Mouse (Mus musculus) lung, embryonic 14.5 days (tissue): ENCODE measurements around the gene Racgap1. TPM values are rescaled to one million over a fixed set of nuclear protein-coding genes. Genes with fewer than 3 reads are reported as not detected.

ENCODE experiments used
- ATAC-seq: fragments of 200-750 bp; cut with Nextera tagmentation; 2 replicates; pipeline ENCODE4 v1.8.0; 2017; ENCODE audit warnings: mild to moderate bottlenecking, moderate TSS enrichment, moderate library complexity; ENCODE audit not compliant: insufficient read depth
- DNase-seq: peaks from one replicate; pipeline ENCODE4 v3.0.0-alpha.2; 2015
- H3K27ac ChIP-seq: fragments of 300-500 bp; sonication (generic); 2 replicates; pipeline ENCODE4 v1.5.1; 2014; ENCODE audit warnings: low read depth, mild to moderate bottlenecking, moderate library complexity
- H3K27me3 ChIP-seq: fragments of 300-500 bp; sonication (generic); 2 replicates; pipeline ENCODE4 v1.6.1; 2014; ENCODE audit warnings: low read length, control low read depth; ENCODE audit not compliant: insufficient read depth
- H3K36me3 ChIP-seq: fragments of 300-500 bp; sonication (generic); 2 replicates; pipeline ENCODE4 v1.6.1; 2014; ENCODE audit warnings: control low read depth; ENCODE audit not compliant: insufficient read depth
- H3K4me1 ChIP-seq: fragments of 300-500 bp; sonication (generic); 2 replicates; pipeline ENCODE4 v1.6.1; 2014; ENCODE audit warnings: antibody characterized with exemption, control low read depth; ENCODE audit not compliant: insufficient read depth
- H3K4me2 ChIP-seq: fragments of 300-500 bp; sonication (generic); 2 replicates; pipeline ENCODE4 v1.6.1; 2014; ENCODE audit warnings: mild to moderate bottlenecking
- H3K4me3 ChIP-seq: fragments of 300-500 bp; sonication (generic); 2 replicates; pipeline ENCODE4 v1.5.1; 2014; ENCODE audit warnings: low read depth, low read length
- H3K9ac ChIP-seq: fragments of 300-500 bp; sonication (generic); 2 replicates; pipeline ENCODE4 v1.6.1; 2014
- H3K9me3 ChIP-seq: fragments of 300-500 bp; sonication (generic); 2 replicates; pipeline ENCODE4 v1.6.1; 2016; ENCODE audit warnings: low read depth, low read length, control low read depth
- CTCF ChIP-seq: IDR thresholded peaks from 2 replicates; pipeline ENCODE4 v1.5.1; 2016; ENCODE audit warnings: antibody characterized with exemption, low read depth
- WGBS: fragments of 180-500 bp; shearing (Covaris S2); extraction: QIAGEN DNeasy Blood & Tissue Kit; methylation state at CpG from one replicate; pipeline ENCODE4 v1.1.7; 2014; 5-methylcytosine and 5-hydroxymethylcytosine counted together
- polyA plus RNA-seq: library from polyadenylated mRNA; unstranded; fragments of >200 nt; fragmentation: Nextera tagmentation; extraction: Ambion mirVana; gene quantifications from 2 replicates; pipeline ENCODE4 v1.2.1, GENCODE M21; 2014

The Racgap1 gene
- 153 and 157 TPM in 2 replicates for polyA plus RNA-seq

DNA sequence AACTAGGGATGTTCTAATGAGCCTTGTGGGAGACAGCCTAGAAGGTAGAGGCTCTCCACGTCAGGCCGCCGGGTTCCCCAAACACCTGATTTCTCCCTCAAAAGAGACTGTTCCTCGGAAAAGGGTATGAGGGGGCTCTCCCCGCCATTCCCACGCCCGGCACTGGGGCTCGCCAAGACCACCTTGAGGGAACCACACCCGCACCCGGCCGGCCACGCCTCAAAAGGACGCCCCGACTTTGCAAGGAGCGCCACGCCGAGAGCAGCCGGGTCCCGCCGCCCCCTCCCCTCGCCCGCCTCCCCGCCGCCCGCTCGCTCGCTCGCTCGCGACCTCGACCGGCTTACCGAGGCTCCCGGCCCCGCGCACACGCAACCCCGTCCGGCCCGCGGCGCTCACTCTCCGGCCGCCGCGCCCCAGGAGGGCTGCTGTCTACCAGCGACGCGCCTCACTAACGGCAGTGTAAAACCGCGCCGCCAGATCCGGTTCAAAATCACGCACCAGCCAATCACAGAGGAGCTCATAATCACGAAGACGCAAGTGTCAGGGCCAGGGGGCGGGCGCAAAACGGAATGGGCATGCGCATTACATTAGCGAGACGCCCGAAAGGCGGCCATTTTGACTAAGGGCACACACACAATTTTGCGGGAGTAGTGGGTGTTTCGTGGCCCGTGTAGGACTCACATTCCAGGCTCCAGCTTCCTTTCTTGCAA, at the start of gene Racgap1:
Gene Racgap1 (minus strand): TSS at position 494 of the 710 bp plus-strand sequence.
- under 1% methylated on average over 58 of the region's 68 CpGs for WGBS
- Histone ChIP-seq H3K27me3 (peaks cover 19% of the 10 kb centered on the region), H3K9ac (peak within 1 kb of the TSS; percentile 85), H3K4me3 (peak within 1 kb of the TSS; percentile 95), H3K27ac (peak within 1 kb of the TSS; percentile 52; the same call in 1 of the 2 replicates), H3K36me3 (no peaks in the 10 kb centered on the region), H3K4me1 (peaks cover 17% of the 10 kb centered on the region), H3K4me2 (peak within 1 kb of the TSS; percentile 62), H3K9me3 (no peaks in the 10 kb centered on the region)
- no peak for TF ChIP-seq CTCF
- peak; percentile 97 for ATAC-seq
- peak; percentile 99 for DNase-seq

DNA sequence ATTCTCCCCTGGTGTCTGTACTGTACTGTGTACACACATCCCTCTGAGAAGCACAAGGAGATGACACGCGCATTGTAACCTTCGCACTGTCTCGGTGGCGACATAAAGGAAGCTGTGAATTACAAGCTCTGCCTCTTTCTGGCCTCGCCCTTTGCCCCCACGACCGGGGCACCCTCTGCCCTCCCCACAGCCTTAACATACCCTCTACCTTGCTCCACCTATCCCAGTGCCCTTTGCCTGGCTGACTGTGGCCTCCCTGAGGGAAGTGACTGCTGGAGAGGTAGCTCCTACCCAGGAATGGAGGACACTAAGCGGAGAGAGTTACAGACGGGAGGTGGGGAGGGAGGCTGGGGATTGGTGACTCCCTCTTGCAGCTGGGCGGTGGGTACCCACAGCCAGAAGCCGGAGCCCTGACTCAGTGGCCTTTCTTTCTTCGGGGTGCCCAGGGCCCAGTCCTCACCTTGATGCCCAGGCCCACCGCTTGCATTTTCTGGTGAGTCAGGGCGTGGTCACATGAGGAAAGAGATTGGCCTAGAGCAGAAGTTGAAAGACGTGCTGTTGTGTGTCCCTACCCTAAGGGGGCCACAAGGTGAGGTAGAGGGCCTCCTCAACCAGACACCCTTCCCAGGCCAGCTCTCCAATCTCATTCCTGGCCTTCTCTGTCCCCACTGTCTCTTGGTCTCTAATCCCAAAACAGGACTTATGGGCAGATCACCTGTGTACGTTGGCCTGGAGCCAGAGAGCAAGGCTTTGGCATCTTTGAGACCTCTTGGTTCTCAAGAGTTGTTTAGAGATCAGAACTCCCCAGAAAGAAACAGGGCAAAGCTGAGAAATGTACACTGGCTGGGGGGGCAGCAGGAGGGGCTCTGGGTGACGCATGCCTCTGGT, 49.0 kb upstream of the Racgap1 start:
- DNase-seq (no peak), ATAC-seq (no peak)
- Histone ChIP-seq H3K27me3 (no peaks in the 10 kb centered on the region), H3K4me3 (no peak overlapping the region), H3K36me3 (peaks cover 20% of the 10 kb centered on the region), H3K9ac (no peak overlapping the region), H3K4me2 (no peak overlapping the region), H3K4me1 (peaks cover 4% of the 10 kb centered on the region; the same call in 1 of the 2 replicates), H3K27ac (no peak overlapping the region), H3K9me3 (no peaks in the 10 kb centered on the region)
- 83% methylated on average over 18 of the region's 18 CpGs for WGBS
- TF ChIP-seq CTCF: no peak

DNA sequence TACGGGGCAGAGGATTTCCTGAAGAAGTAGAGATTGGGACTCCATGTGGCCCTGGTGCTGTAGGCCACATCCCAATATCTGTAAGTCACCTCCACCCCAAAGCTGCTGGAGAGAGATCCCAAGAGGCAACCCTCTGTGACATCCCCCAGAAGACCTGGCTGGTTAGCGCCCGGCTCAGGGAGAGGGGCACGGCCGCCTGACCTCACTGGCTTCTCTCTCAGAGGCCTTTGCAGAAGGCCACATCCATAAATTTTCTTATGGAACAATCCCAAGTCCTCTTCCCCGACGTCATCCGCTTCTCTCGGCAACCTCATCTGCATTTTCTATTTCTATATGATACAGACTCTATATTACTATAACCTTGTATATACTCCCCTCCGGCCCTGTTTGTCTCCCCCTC, 48.3 kb upstream of the Racgap1 start:
- H3K4me1 ChIP-seq: peaks cover 4% of the 10 kb centered on the region; the same call in 1 of the 2 replicates
- no peak overlapping the region for H3K4me3 ChIP-seq
- no peak overlapping the region for H3K9ac ChIP-seq
- no peak overlapping the region for H3K27ac ChIP-seq
- WGBS: 80% methylated on average over 10 of the region's 10 CpGs
- ATAC-seq (no peak), DNase-seq (no peak)
- no peak for TF ChIP-seq CTCF
- H3K4me2 ChIP-seq: no peak overlapping the region
- H3K9me3 ChIP-seq: no peaks in the 10 kb centered on the region
- H3K27me3 ChIP-seq: no peaks in the 10 kb centered on the region
- peaks cover 15% of the 10 kb centered on the region for H3K36me3 ChIP-seq

DNA sequence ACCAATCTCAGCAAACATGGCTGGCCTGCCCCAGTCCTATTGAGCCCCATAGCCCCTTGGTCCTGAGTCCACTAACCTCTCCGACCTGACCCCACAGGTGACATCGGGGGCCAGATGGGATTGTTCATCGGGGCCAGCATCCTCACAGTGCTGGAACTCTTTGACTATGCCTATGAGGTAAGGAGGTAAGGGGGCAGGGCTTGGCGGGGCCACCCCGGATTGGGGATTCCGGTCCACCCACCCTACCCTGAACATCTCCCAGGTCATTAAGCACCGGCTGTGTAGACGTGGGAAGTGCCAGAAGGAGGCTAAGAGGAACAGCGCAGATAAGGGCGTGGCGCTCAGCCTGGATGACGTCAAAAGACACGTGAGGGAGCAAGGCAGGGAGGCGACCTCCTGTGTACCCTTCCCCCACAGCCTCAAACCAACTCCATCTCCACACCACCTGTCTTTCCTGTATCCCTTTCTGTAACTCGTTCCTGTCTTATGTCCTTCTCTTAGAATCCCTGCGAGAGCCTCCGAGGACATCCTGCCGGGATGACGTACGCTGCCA, 47.2 kb upstream of the Racgap1 start:
- ATAC-seq: no peak
- H3K9me3 ChIP-seq: no peaks in the 10 kb centered on the region
- WGBS: 29% methylated on average over 20 of the region's 20 CpGs
- H3K9ac ChIP-seq: no peak overlapping the region
- no peak for DNase-seq
- no peak overlapping the region for H3K27ac ChIP-seq
- peaks cover 4% of the 10 kb centered on the region; the same call in 1 of the 2 replicates for H3K4me1 ChIP-seq
- H3K4me2 ChIP-seq: no peak overlapping the region
- H3K4me3 ChIP-seq: no peak overlapping the region
- H3K36me3 ChIP-seq: peaks cover 4% of the 10 kb centered on the region
- H3K27me3 ChIP-seq: no peaks in the 10 kb centered on the region
- TF ChIP-seq CTCF: no peak

DNA sequence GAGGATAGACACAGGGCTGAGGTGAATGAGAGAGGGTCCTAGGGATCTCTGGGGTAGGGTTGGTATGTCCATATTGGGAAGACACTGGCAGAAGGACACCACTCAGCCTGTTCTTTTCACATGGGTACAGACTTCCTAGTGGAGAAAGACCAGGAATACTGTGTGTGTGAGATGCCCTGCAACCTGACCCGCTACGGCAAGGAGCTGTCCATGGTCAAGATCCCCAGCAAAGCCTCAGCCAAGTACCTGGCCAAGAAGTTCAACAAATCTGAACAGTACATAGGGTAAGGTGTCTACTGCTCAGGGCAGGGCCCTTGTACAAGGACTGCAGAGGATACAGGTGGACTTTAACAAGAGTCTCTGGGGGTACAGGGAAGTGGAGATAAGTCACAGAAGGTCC, 45.9 kb upstream of the Racgap1 start:
- peak; percentile 27 for DNase-seq
- H3K4me2 ChIP-seq: no peak overlapping the region
- WGBS: 10% methylated on average over 2 of the region's 2 CpGs

DNA sequence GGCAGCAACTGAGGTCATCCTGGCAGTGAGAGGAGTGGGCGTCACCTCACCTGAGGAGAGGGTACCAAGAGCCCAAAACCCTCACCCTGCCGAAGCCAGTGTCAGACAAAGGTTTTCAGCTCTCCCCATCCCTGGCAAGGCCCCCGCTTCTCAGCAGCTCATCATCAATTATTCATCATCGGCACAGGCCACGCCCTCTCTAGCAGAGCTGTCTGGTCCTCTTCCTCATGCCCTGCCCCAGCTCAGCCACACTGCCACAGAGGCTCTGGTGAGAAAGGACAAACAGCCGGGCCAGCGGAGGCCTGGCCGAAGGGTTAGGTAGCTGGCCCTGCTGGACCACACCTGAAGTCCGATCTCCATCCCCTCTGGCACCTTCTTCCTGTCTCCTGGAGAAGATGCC, 40.5 kb upstream of the Racgap1 start:
- ATAC-seq: no peak

More for the DNA sequence above, 45.9 kb upstream of the Racgap1 start:
- Histone ChIP-seq H3K9ac (no peak overlapping the region), H3K4me1 (no peaks in the 10 kb centered on the region), H3K9me3 (no peaks in the 10 kb centered on the region), H3K36me3 (no peaks in the 10 kb centered on the region), H3K27me3 (no peaks in the 10 kb centered on the region), H3K27ac (no peak overlapping the region), H3K4me3 (no peak overlapping the region)
- ATAC-seq: no peak
- no peak for TF ChIP-seq CTCF

More for the DNA sequence above, 40.5 kb upstream of the Racgap1 start:
- H3K4me3 ChIP-seq: no peak overlapping the region
- DNase-seq: no peak
- peaks cover 2% of the 10 kb centered on the region; the same call in 1 of the 2 replicates for H3K4me1 ChIP-seq
- no peak overlapping the region for H3K27ac ChIP-seq
- H3K36me3 ChIP-seq: no peaks in the 10 kb centered on the region
- no peak overlapping the region for H3K4me2 ChIP-seq
- no peak for TF ChIP-seq CTCF
- no peak overlapping the region for H3K9ac ChIP-seq
- no peaks in the 10 kb centered on the region for H3K9me3 ChIP-seq
- 33% methylated on average over 9 of the region's 9 CpGs for WGBS
- H3K27me3 ChIP-seq: no peaks in the 10 kb centered on the region
